Mouse (Mus musculus) liver, postnatal 0 days (tissue): ENCODE measurements around the gene Clasp1.

Experiments used
- CTCF ChIP-seq: sonication (generic); IDR thresholded peaks from 2 replicates; pipeline ENCODE4 v1.5.1; 2016; ENCODE audit warnings: antibody characterized with exemption, low read depth
- EP300 ChIP-seq: IDR thresholded peaks from 2 replicates; pipeline ENCODE4 v1.6.1; 2016; ENCODE audit warnings: antibody characterized with exemption, low read depth, mild to moderate bottlenecking

DNA sequence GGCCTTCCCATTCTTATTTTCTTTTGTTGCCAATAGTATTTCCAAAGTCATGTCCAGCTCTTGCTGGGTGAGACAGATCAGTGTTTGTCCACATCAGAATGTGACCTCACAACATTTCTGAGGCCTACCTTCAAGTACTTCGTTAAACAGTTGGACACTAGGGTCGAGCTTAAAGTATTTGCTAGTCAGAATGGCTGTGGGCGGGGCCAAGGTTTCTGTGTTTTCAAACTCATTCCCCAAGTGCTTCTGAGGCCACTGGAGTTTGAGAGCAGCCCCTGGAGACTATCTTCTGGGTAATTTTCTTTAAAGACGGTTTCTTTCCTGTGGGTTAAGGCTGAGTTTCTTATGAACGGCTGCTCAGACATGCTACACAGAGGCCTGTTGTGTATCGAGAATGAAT lies 9.7 kb downstream of the Clasp1 start:
- no peak for TF ChIP-seq EP300
- no peak for TF ChIP-seq CTCF
